Mouse (Mus musculus): ENCODE measurements at regions not wholly inside any gene's neighbourhood (a gene's known extent, or its start where the extent isn't known, plus 50 kb on each side); places are given as distances from the start of the nearest gene placed in this dataset.

DNA sequence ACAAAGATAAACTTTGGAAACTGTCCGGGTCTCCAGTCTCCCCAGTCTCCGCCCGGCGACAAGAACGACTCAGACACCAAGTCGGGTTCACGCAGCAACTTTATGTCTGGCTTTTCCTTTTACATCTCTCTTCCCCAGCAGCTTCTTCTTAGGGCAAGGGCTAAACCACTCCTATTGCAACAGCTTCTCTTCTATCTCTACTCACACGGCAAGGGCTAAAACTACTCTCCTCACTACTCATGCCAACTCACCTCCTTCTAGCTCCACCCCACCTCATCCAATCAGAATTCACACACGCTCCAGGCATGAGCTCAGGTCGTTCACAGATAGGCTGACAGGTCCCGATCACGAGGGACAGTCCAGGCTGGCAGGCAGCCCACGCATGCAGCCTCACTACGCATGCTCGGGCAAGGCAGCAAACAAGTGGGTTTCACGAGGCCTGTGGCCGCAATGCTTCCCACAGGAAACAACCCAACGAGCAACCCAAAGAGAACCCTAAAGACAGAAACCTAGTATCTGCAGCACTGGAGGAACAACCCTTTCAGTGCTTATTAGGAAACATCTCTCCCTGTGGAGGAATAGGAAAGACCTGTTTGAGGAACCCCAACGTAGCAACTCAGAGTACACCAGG lies 276.2 kb upstream of the 1700056E22Rik start:
- in situ Hi-C loops (cut with MboI; ENCODE audit: low sequenced_read_pairs in 2 of 2, unreplicated experiment in 2 of 2), result no loop called here
- Histone ChIP-seq H3K27ac (ENCODE audit: insufficient read depth, low read depth, low read length, poor library complexity, severe bottlenecking) (no peak overlapping the region), H3K9ac (ENCODE audit: insufficient read depth, low read depth, low read length, poor library complexity, severe bottlenecking) (no peak overlapping the region), H3K4me1 (ENCODE audit: control insufficient read depth in 2 of 2, insufficient read depth in 2 of 2, low read length in 2 of 2, poor library complexity in 1 of 2) (no peaks in the 10 kb centered on the region), H3K4me3 (ENCODE audit: insufficient read depth in 1 of 2, low read depth in 1 of 2, low read length in 2 of 2, poor library complexity in 1 of 2, severe bottlenecking in 1 of 2) (no peak overlapping the region), H3K9me3 (ENCODE audit: control insufficient read depth, insufficient read depth, low read depth, low read length) (no peaks in the 10 kb centered on the region), H3K36me3 (ENCODE audit: control insufficient read depth, insufficient read depth, low read length, poor library complexity, severe bottlenecking) (no peaks in the 10 kb centered on the region)
- no peak for DNase-seq (ENCODE audit: low read depth, low spot score)
- no peak for TF ChIP-seq ZC3H11A (IDR thresholded peaks at IDR 0.05; ENCODE audit: borderline replicate concordance, low read depth, low read length)
- TF ChIP-seq CHD2 (IDR thresholded peaks at IDR 0.05; ENCODE audit: low read depth, low read length), result no peak
- no peak for TF ChIP-seq ZNF384 (IDR thresholded peaks at IDR 0.05; ENCODE audit: low read depth, low read length)
- TF ChIP-seq MAFK (IDR thresholded peaks at IDR 0.05; ENCODE audit: insufficient read depth, low read depth, low read length), result no peak
- no peak for TF ChIP-seq HCFC1 (IDR thresholded peaks at IDR 0.05; ENCODE audit: borderline replicate concordance, insufficient read depth, low read length)

DNA sequence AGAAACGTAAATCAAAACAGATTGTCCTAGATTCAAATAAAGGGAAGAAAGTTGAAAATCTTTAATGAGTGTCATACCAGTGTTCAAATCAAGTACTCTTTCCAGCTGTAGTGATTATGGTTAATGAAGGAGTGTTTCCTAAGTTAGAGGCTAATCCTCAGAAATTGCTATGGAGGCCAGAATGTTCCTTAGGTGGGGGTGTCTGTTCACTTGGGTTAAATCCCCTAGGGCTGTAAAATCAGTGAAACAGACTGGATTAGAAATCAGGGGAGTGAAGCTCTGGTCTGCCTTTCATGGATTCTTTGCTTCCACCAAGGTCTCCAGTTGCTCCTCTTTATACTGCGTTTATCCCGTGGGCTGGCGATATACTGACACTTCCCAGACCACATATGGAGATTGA lies 270.7 kb upstream of the 1700056E22Rik start:
- TF ChIP-seq ZC3H11A (IDR thresholded peaks at IDR 0.05; ENCODE audit: borderline replicate concordance, low read depth, low read length) (no peak), CHD2 (IDR thresholded peaks at IDR 0.05; ENCODE audit: low read depth, low read length) (no peak), MAFK (IDR thresholded peaks at IDR 0.05; ENCODE audit: insufficient read depth, low read depth, low read length) (no peak), HCFC1 (IDR thresholded peaks at IDR 0.05; ENCODE audit: borderline replicate concordance, insufficient read depth, low read length) (no peak), ZNF384 (IDR thresholded peaks at IDR 0.05; ENCODE audit: low read depth, low read length) (no peak)
- H3K27ac ChIP-seq (ENCODE audit: insufficient read depth, low read depth, low read length, poor library complexity, severe bottlenecking), result no peak overlapping the region
- no peak overlapping the region for H3K4me3 ChIP-seq (ENCODE audit: insufficient read depth in 1 of 2, low read depth in 1 of 2, low read length in 2 of 2, poor library complexity in 1 of 2, severe bottlenecking in 1 of 2)
- no peaks in the 10 kb centered on the region for H3K9me3 ChIP-seq (ENCODE audit: control insufficient read depth, insufficient read depth, low read depth, low read length)
- in situ Hi-C loops (cut with MboI; ENCODE audit: low sequenced_read_pairs in 2 of 2, unreplicated experiment in 2 of 2), result no loop called here
- DNase-seq (ENCODE audit: low read depth, low spot score), result no peak
- no peaks in the 10 kb centered on the region for H3K36me3 ChIP-seq (ENCODE audit: control insufficient read depth, insufficient read depth, low read length, poor library complexity, severe bottlenecking)
- H3K4me1 ChIP-seq (ENCODE audit: control insufficient read depth in 2 of 2, insufficient read depth in 2 of 2, low read length in 2 of 2, poor library complexity in 1 of 2), result no peaks in the 10 kb centered on the region
- no peak overlapping the region for H3K9ac ChIP-seq (ENCODE audit: insufficient read depth, low read depth, low read length, poor library complexity, severe bottlenecking)

DNA sequence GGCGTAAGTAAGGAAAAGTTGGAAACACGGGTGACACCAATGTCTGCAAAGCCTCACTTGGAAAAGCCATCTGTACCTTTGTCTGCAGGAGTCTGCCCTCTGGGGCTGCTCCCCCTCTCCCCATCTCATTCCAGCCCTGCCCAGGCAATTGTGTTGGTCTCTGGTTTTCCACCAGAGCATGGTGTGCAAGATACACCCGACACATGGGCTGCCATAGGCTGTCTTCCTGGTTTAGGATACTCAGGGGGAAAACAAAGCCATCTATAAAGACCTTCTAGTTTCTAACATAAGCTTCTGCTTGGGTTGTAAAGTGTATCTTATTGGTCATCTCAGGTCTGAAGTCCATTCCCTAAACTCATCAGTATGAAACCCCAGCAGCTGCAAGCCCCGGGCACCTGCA lies 270.1 kb upstream of the 1700056E22Rik start:
- H3K4me3 ChIP-seq (ENCODE audit: insufficient read depth in 1 of 2, low read depth in 1 of 2, low read length in 2 of 2, poor library complexity in 1 of 2, severe bottlenecking in 1 of 2), result no peak overlapping the region
- in situ Hi-C loops (cut with MboI; ENCODE audit: low sequenced_read_pairs in 2 of 2, unreplicated experiment in 2 of 2), result no loop called here
- no peaks in the 10 kb centered on the region for H3K9me3 ChIP-seq (ENCODE audit: control insufficient read depth, insufficient read depth, low read depth, low read length)
- no peak overlapping the region for H3K27ac ChIP-seq (ENCODE audit: insufficient read depth, low read depth, low read length, poor library complexity, severe bottlenecking)
- DNase-seq (ENCODE audit: low read depth, low spot score), result no peak
- TF ChIP-seq HCFC1 (IDR thresholded peaks at IDR 0.05; ENCODE audit: borderline replicate concordance, insufficient read depth, low read length), result no peak
- no peak for TF ChIP-seq CHD2 (IDR thresholded peaks at IDR 0.05; ENCODE audit: low read depth, low read length)
- no peak for TF ChIP-seq ZC3H11A (IDR thresholded peaks at IDR 0.05; ENCODE audit: borderline replicate concordance, low read depth, low read length)
- no peak for TF ChIP-seq MAFK (IDR thresholded peaks at IDR 0.05; ENCODE audit: insufficient read depth, low read depth, low read length)
- no peak for TF ChIP-seq ZNF384 (IDR thresholded peaks at IDR 0.05; ENCODE audit: low read depth, low read length)
- no peaks in the 10 kb centered on the region for H3K36me3 ChIP-seq (ENCODE audit: control insufficient read depth, insufficient read depth, low read length, poor library complexity, severe bottlenecking)
- no peaks in the 10 kb centered on the region for H3K4me1 ChIP-seq (ENCODE audit: control insufficient read depth in 2 of 2, insufficient read depth in 2 of 2, low read length in 2 of 2, poor library complexity in 1 of 2)
- H3K9ac ChIP-seq (ENCODE audit: insufficient read depth, low read depth, low read length, poor library complexity, severe bottlenecking), result no peak overlapping the region

DNA sequence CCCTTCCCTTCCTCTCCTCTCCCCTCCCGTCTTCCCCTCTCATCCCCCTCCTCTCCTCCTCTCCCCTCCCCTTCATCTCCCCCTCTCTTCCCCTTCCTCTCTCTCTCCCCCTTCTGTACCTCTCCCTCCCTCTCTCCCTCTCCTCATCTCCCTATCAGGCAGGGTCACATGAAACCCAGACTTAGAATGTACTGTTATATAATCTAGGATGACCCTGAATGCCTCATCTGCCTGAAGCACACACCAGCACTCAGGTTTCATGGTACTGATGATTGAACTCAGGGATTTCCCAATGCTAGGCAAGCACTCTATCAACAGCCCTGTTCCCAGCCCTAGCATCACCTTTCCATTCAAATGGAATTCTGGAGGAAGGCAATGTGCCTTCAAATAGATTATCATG lies 264.6 kb upstream of the 1700056E22Rik start:
- in situ Hi-C loops (cut with MboI; ENCODE audit: low sequenced_read_pairs in 2 of 2, unreplicated experiment in 2 of 2), result no loop called here
- Histone ChIP-seq H3K4me3 (ENCODE audit: insufficient read depth in 1 of 2, low read depth in 1 of 2, low read length in 2 of 2, poor library complexity in 1 of 2, severe bottlenecking in 1 of 2) (no peak overlapping the region), H3K9ac (ENCODE audit: insufficient read depth, low read depth, low read length, poor library complexity, severe bottlenecking) (no peak overlapping the region), H3K36me3 (ENCODE audit: control insufficient read depth, insufficient read depth, low read length, poor library complexity, severe bottlenecking) (no peaks in the 10 kb centered on the region), H3K9me3 (ENCODE audit: control insufficient read depth, insufficient read depth, low read depth, low read length) (no peaks in the 10 kb centered on the region), H3K27ac (ENCODE audit: insufficient read depth, low read depth, low read length, poor library complexity, severe bottlenecking) (no peak overlapping the region), H3K4me1 (ENCODE audit: control insufficient read depth in 2 of 2, insufficient read depth in 2 of 2, low read length in 2 of 2, poor library complexity in 1 of 2) (no peaks in the 10 kb centered on the region)
- no peak for DNase-seq (ENCODE audit: low read depth, low spot score)
- TF ChIP-seq CHD2 (IDR thresholded peaks at IDR 0.05; ENCODE audit: low read depth, low read length), result no peak
- TF ChIP-seq HCFC1 (IDR thresholded peaks at IDR 0.05; ENCODE audit: borderline replicate concordance, insufficient read depth, low read length), result no peak
- TF ChIP-seq ZC3H11A (IDR thresholded peaks at IDR 0.05; ENCODE audit: borderline replicate concordance, low read depth, low read length), result no peak
- TF ChIP-seq ZNF384 (IDR thresholded peaks at IDR 0.05; ENCODE audit: low read depth, low read length), result no peak
- TF ChIP-seq MAFK (IDR thresholded peaks at IDR 0.05; ENCODE audit: insufficient read depth, low read depth, low read length), result no peak
